In genomic region chr16:31066344-31067098, GRCm38 (mm10) we compare ENCODE assay signal across 9 mouse cellular contexts. TPM values are rescaled to one million over a fixed set of nuclear protein-coding genes. Genes with fewer than 3 reads are reported as not detected.
DNase-seq lines count a peak whose midpoint lies in the region; ATAC-seq and TF ChIP-seq lines count a peak whose summit lies in the region.
"Had no signal": no experiment of that assay in that cellular context is flagged by ENCODE, and none has a peak within 500 bp of the region (broad histone marks: within the 10 kb centered on the region; RNA-seq: fewer than 3 reads in every experiment).

No protein-coding gene starts in this region.

- no peaks in the 10 kb centered on the region for H3K36me3 ChIP-seq in erythroblast, embryonic 14.5 days (ENCODE audit: control insufficient read depth)
- H3K36me3 ChIP-seq in liver, embryonic 11.5 days (ENCODE audit: control insufficient read depth, insufficient read depth, low read length), result no peaks in the 10 kb centered on the region
- H3K36me3 ChIP-seq in small intestine, adult 2 months (ENCODE audit: control insufficient read depth, insufficient read depth, low read length), result no peaks in the 10 kb centered on the region

- no peak for ATAC-seq in erythroblast, adult 5-6 weeks (replicated peaks; ENCODE audit: low FRiP score, poor library complexity, severe bottlenecking)
- peak; percentile 70 for ATAC-seq in liver, embryonic 11.5 days (replicated peaks; ENCODE audit: low FRiP score)

- peak overlapping the region; percentile 51 for H3K4me2 ChIP-seq in liver, embryonic 11.5 days

- WGBS in liver, embryonic 11.5 days, result 31% methylated on average over 15 of the region's 15 CpGs
- WGBS in small intestine, adult 2 months, result 39% methylated on average over 15 of the region's 15 CpGs

- peaks cover 27% of the 10 kb centered on the region for H3K4me1 ChIP-seq in erythroblast, embryonic 14.5 days (ENCODE audit: control insufficient read depth)
- peaks cover 56% of the 10 kb centered on the region for H3K4me1 ChIP-seq in bone marrow macrophage, adult 2 months (ENCODE audit: control insufficient read depth, insufficient read depth, low read length)
- peaks cover 32% of the 10 kb centered on the region for H3K4me1 ChIP-seq in liver, embryonic 11.5 days (replicated peaks; ENCODE audit: control insufficient read depth, insufficient read depth, low read length)
- H3K4me1 ChIP-seq in small intestine, adult 2 months (ENCODE audit: control insufficient read depth, insufficient read depth, insufficient read length, low read length), result peaks cover 5% of the 10 kb centered on the region; the same call in 1 of the 2 replicates

- peak overlapping the region; percentile 42 for H3K4me3 ChIP-seq in erythroblast, embryonic 14.5 days (replicated peaks)
- peak overlapping the region; percentile 42 for H3K4me3 ChIP-seq in bone marrow macrophage, adult 2 months (ENCODE audit: insufficient read depth, low read length)
- peak overlapping the region; percentile 28 for H3K4me3 ChIP-seq in liver, embryonic 11.5 days (ENCODE audit: low read depth, low read length)
- peak overlapping the region; percentile 20 for H3K4me3 ChIP-seq in small intestine, adult 2 months (ENCODE audit: low read depth, low read length)

- peak; percentile 26 for DNase-seq in heart, postnatal 4 days
- no peak for DNase-seq in liver, embryonic 11.5 days (ENCODE audit: low spot score)
- no peak for DNase-seq in cerebellum, adult 11-12 months
- DNase-seq in layer of hippocampus, adult 18-20 months (ENCODE audit: low spot score in 2 of 2), result no peak

- no peak for TF ChIP-seq POLR2A in bone marrow macrophage, adult 2 months (IDR thresholded peaks at IDR 0.05; ENCODE audit: borderline replicate concordance, low read depth, low read length)
- TF ChIP-seq POLR2A in small intestine, adult 2 months (IDR thresholded peaks at IDR 0.05; ENCODE audit: low read depth, low read length), result no peak

- no peaks in the 10 kb centered on the region for H3K27me3 ChIP-seq in erythroblast, embryonic 14.5 days (ENCODE audit: control insufficient read depth)
- no peaks in the 10 kb centered on the region for H3K27me3 ChIP-seq in liver, embryonic 11.5 days (replicated peaks; ENCODE audit: control insufficient read depth, insufficient read depth, low read length)
- H3K27me3 ChIP-seq in small intestine, adult 2 months (ENCODE audit: control insufficient read depth, insufficient read depth, low read length), result no peaks in the 10 kb centered on the region

- no peaks in the 10 kb centered on the region for H3K9me3 ChIP-seq in erythroblast, embryonic 14.5 days (ENCODE audit: control insufficient read depth, low read length)
- no peaks in the 10 kb centered on the region for H3K9me3 ChIP-seq in liver, embryonic 11.5 days (ENCODE audit: control insufficient read depth, low read length)
- H3K9me3 ChIP-seq: G1E had no signal

- peak overlapping the region; percentile 92 for H3K27ac ChIP-seq in bone marrow macrophage, adult 2 months (ENCODE audit: insufficient read depth, low read depth, low read length)
- peak overlapping the region; percentile 52 for H3K27ac ChIP-seq in liver, embryonic 11.5 days (ENCODE audit: low read depth, low read length)
- peak overlapping the region; percentile 24 for H3K27ac ChIP-seq in small intestine, adult 2 months (ENCODE audit: insufficient read depth, low read depth, low read length)

- no peak for TF ChIP-seq CTCF in bone marrow macrophage, adult 2 months (IDR thresholded peaks at IDR 0.05; ENCODE audit: low read depth, low read length)
- TF ChIP-seq CTCF in small intestine, adult 2 months (IDR thresholded peaks at IDR 0.05; ENCODE audit: extremely low read depth, insufficient read length, insufficient replicate concordance, low read depth, low read length), result peak; percentile 2; the same call in 1 of the 2 replicates

- no peak overlapping the region; the same call in 1 of the 2 replicates for H3K9ac ChIP-seq in liver, embryonic 11.5 days (ENCODE audit: low read depth, low read length)

RNA-seq across cellular contexts. Expression of gene Xxylt1, which starts 14.7 kb away (rescaled TPM):
- 0.01 and 0.04 TPM in 2 replicates for polyA plus RNA-seq in erythroblast, embryonic 14.5 days (2012)
- total RNA-seq in erythroblast, adult 5-6 weeks (2015; ENCODE audit: low replicate concordance), result 0.38 and 2.5 TPM in 2 replicates
- 0.98 and 1.2 TPM in 2 replicates for total RNA-seq in erythroblast, adult 5-6 weeks (2017; ENCODE audit: low replicate concordance)
- polyA plus RNA-seq in bone marrow macrophage, adult 2 months (2012; ENCODE audit: insufficient read depth, insufficient read length, missing spikeins), result 12.5 and 12.7 TPM in 2 replicates
- total RNA-seq in heart, postnatal 4 days (2021), result 10 to 100 TPM; 15.9 to 17.3 TPM
- polyA plus RNA-seq in liver, embryonic 11.5 days (2014; fragmentation: Nextera tagmentation; extraction: Ambion mirVana), result 10.7 and 10.9 TPM in 2 replicates
- 7.6 and 7.8 TPM in 2 replicates for polyA plus RNA-seq in small intestine, adult 2 months (2012; rRNA removed)
- 10 to 100 TPM; 17.2 to 19.6 TPM for total RNA-seq in layer of hippocampus, adult 18-20 months (2021)

Comparison
In these comparisons a context has a peak if more than half of its experiments do, and no peak if none do; other contexts are left out.
1. H3K27ac ChIP-seq: peak in every context shown above with its lines; median percentile 92 in bone marrow macrophage, adult 2 months; 52 in liver, embryonic 11.5 days; 24 in small intestine, adult 2 months.